Mouse (Mus musculus) brain, embryonic 14.5 days (tissue): ENCODE data around the gene Ilf3.

ENCODE experiments used
- CTCF ChIP-seq: fragments of 200-500 bp; IDR thresholded peaks from 2 replicates; pipeline ENCODE4 v1.5.1; 2012; ENCODE audit warnings: inconsistent platforms, mild to moderate bottlenecking, moderate library complexity, borderline replicate concordance; ENCODE audit not compliant: insufficient read depth, insufficient read length; ENCODE audit errors: extremely low read depth
- POLR2A ChIP-seq: fragments of 200-500 bp; IDR thresholded peaks from 2 replicates; pipeline ENCODE4 v1.6.1; 2012; ENCODE audit warnings: mild to moderate bottlenecking, inconsistent platforms, borderline replicate concordance; ENCODE audit not compliant: poor library complexity, insufficient read depth, insufficient read length, severe bottlenecking; ENCODE audit errors: extremely low read depth

DNA sequence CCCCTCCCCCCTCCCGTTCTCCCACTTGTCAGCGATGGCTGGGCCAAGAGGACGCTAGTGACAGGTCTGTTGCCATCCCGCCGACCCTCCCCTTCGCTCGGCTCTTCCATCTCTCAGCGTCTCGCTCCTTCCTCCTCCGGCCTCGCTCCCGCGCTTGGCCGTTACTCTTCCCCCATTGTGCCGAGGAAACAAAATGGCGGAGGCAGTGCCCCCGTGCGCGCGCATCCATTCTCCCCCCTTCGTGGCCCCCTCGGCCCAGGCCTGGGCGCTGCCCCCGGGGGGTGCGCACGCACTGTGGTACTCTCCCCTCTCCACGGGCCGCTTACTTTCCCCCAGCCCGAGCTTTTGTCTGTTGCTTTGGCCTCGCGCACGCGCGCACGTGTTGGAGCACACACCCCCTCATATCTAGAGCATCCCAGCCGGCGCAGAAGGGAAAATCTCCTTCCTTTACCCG is 487 bp downstream of the Ilf3 start:
- TF ChIP-seq CTCF: no peak
- no peak; the same call in 1 of the 2 replicates for TF ChIP-seq POLR2A
